Mouse (Mus musculus): ENCODE results near the gene Efna3. TPM values are rescaled to one million over a fixed set of nuclear protein-coding genes. Genes with fewer than 3 reads are reported as not detected.
A peak's percentile ranks its signal among the peaks of the same experiment; 100 is the strongest.

Efna3 gene
- total RNA-seq, 2 experiments from 2014 or later = 58.3 to 60.8 TPM

- peak; percentile 88 to 93 for DNase-seq (ENCODE audit: low spot score in 2 of 2)
Measured at GRCm38 (mm10) chr3:89316833-89317232, 5.9 kb downstream of the Efna3 start.

- peak in 1 of 2 experiments; percentile 35 for DNase-seq (ENCODE audit: low spot score in 2 of 2)
Measured at GRCm38 (mm10) chr3:89315930-89316831, 6.6 kb downstream of the Efna3 start.

- peak; percentile 72 to 87 for DNase-seq (ENCODE audit: low spot score in 2 of 2)
Measured at GRCm38 (mm10) chr3:89315195-89315929, 7.4 kb downstream of the Efna3 start.

GRCm38 (mm10) chr3:89314791-89315190 is 8.0 kb downstream of the Efna3 start:
- DNase-seq (ENCODE audit: low spot score in 2 of 2) = no peak

- DNase-seq (ENCODE audit: low spot score in 2 of 2) = no peak
Measured at GRCm38 (mm10) chr3:89314340-89314739, 8.4 kb downstream of the Efna3 start.

- peak; percentile 50 to 59 for DNase-seq (ENCODE audit: low spot score in 2 of 2)
Measured at GRCm38 (mm10) chr3:89308089-89308488, 14.7 kb downstream of the Efna3 start.

- no peak for DNase-seq (ENCODE audit: low spot score in 2 of 2)
Measured at GRCm38 (mm10) chr3:89305551-89306325, 17.0 kb downstream of the Efna3 start.

GRCm38 (mm10) chr3:89305105-89305504 is 17.7 kb downstream of the Efna3 start:
- no peak for DNase-seq (ENCODE audit: low spot score in 2 of 2)

GRCm38 (mm10) chr3:89304440-89304839 is 18.3 kb downstream of the Efna3 start:
- DNase-seq (ENCODE audit: low spot score in 2 of 2) = no peak

- DNase-seq (ENCODE audit: low spot score in 2 of 2) = no peak
Measured at GRCm38 (mm10) chr3:89300514-89300913, 22.3 kb downstream of the Efna3 start.

GRCm38 (mm10) chr3:89300071-89300470 is 22.7 kb downstream of the Efna3 start:
- no peak for DNase-seq (ENCODE audit: low spot score in 2 of 2)

- DNase-seq (ENCODE audit: low spot score in 2 of 2) = peak in 1 of 2 experiments; percentile 43
Measured at GRCm38 (mm10) chr3:89299499-89299898, 23.3 kb downstream of the Efna3 start.

- DNase-seq (ENCODE audit: low spot score in 2 of 2) = no peak
Measured at GRCm38 (mm10) chr3:89298908-89299307, 23.9 kb downstream of the Efna3 start.

- DNase-seq (ENCODE audit: low spot score in 2 of 2) = no peak
Measured at GRCm38 (mm10) chr3:89296761-89297396, 25.9 kb downstream of the Efna3 start.

GRCm38 (mm10) chr3:89295685-89296230 is 27.0 kb downstream of the Efna3 start:
- no peak for DNase-seq (ENCODE audit: low spot score in 2 of 2)

- no peak for DNase-seq (ENCODE audit: low spot score in 2 of 2)
Measured at GRCm38 (mm10) chr3:89294195-89294594, 28.6 kb downstream of the Efna3 start.

- DNase-seq (ENCODE audit: low spot score in 2 of 2) = no peak
Measured at GRCm38 (mm10) chr3:89293247-89293918, 29.4 kb downstream of the Efna3 start.

GRCm38 (mm10) chr3:89292303-89292702 is 30.5 kb downstream of the Efna3 start:
- DNase-seq (ENCODE audit: low spot score in 2 of 2) = no peak

- no peak for DNase-seq (ENCODE audit: low spot score in 2 of 2)
Measured at GRCm38 (mm10) chr3:89291874-89292273, 30.9 kb downstream of the Efna3 start.

- DNase-seq (ENCODE audit: low spot score in 2 of 2) = no peak
Measured at GRCm38 (mm10) chr3:89288503-89288928, 34.2 kb downstream of the Efna3 start.

Data from left cerebral cortex, adult 18-20 months (tissue).